Mouse (Mus musculus) gastrocnemius, postnatal 10 days (tissue): ENCODE measurements around the gene Hipk3. TPM values are rescaled to one million over a fixed set of nuclear protein-coding genes. Genes with fewer than 3 reads are reported as not detected.

Experiments
- DNase-seq: peaks from one replicate; pipeline ENCODE4 v3.0.0; 2021; ENCODE audit warnings: mixed read lengths
- total RNA-seq, 2 experiments: library from RNA; stranded (reverse); gene quantifications; 2 replicates each; pipeline ENCODE4 v1.2.3; 2021

Gene Hipk3
- total RNA-seq, 2 experiments from 2014 or later, result 147 to 152 TPM

- no peak for DNase-seq
These were observed 23.1 kb downstream of the Hipk3 start for GRCm38 (mm10) chr2:104471161-104471560.

GRCm38 (mm10) chr2:104470536-104470935, 23.7 kb downstream of the Hipk3 start:
- no peak for DNase-seq

GRCm38 (mm10) chr2:104468419-104468818, 25.8 kb downstream of the Hipk3 start:
- DNase-seq, result no peak

GRCm38 (mm10) chr2:104466908-104467616, 27.2 kb downstream of the Hipk3 start:
- no peak for DNase-seq

- DNase-seq, result no peak
These were observed 28.4 kb downstream of the Hipk3 start for GRCm38 (mm10) chr2:104465639-104466430.

GRCm38 (mm10) chr2:104460021-104460420, 34.2 kb downstream of the Hipk3 start:
- no peak for DNase-seq

- no peak for DNase-seq
These were observed 35.5 kb downstream of the Hipk3 start for GRCm38 (mm10) chr2:104458569-104459332.

GRCm38 (mm10) chr2:104457106-104457505, 37.1 kb downstream of the Hipk3 start:
- DNase-seq, result no peak

- no peak for DNase-seq
These were observed 43.6 kb downstream of the Hipk3 start for GRCm38 (mm10) chr2:104450685-104451084.

GRCm38 (mm10) chr2:104449191-104449590, 45.1 kb downstream of the Hipk3 start:
- no peak for DNase-seq

- no peak for DNase-seq
These were observed 46.0 kb downstream of the Hipk3 start for GRCm38 (mm10) chr2:104448201-104448600.

- DNase-seq, result no peak
These were observed 48.2 kb downstream of the Hipk3 start for GRCm38 (mm10) chr2:104446016-104446415.

- DNase-seq, result peak; percentile 31
These were observed 49.5 kb downstream of the Hipk3 start for GRCm38 (mm10) chr2:104444776-104445175.

- no peak for DNase-seq
These were observed 51.9 kb downstream of the Hipk3 start for GRCm38 (mm10) chr2:104442341-104442740.

- DNase-seq, result no peak
These were observed 58.0 kb downstream of the Hipk3 start for GRCm38 (mm10) chr2:104436226-104436625.

GRCm38 (mm10) chr2:104431067-104431466, 63.2 kb downstream of the Hipk3 start:
- DNase-seq, result no peak

GRCm38 (mm10) chr2:104430566-104430965, 63.7 kb downstream of the Hipk3 start:
- no peak for DNase-seq

- DNase-seq, result no peak
These were observed 68.1 kb downstream of the Hipk3 start for GRCm38 (mm10) chr2:104426112-104426511.

GRCm38 (mm10) chr2:104422230-104422629, 72.0 kb downstream of the Hipk3 start:
- no peak for DNase-seq

- DNase-seq, result no peak
These were observed 73.4 kb downstream of the Hipk3 start for GRCm38 (mm10) chr2:104420805-104421204.

GRCm38 (mm10) chr2:104419999-104420398, 74.2 kb downstream of the Hipk3 start:
- DNase-seq, result no peak

GRCm38 (mm10) chr2:104419411-104419810, 74.8 kb downstream of the Hipk3 start:
- no peak for DNase-seq

- no peak for DNase-seq
These were observed 81.2 kb downstream of the Hipk3 start for GRCm38 (mm10) chr2:104413011-104413410.
